Mouse (Mus musculus) midbrain, embryonic 13.5 days (tissue): ENCODE measurements around the gene Ank. TPM values are rescaled to one million over a fixed set of nuclear protein-coding genes. Genes with fewer than 3 reads are reported as not detected.

ENCODE experiments used
- ATAC-seq: fragments of 200-750 bp; cut with Nextera tagmentation; 2 replicates; pipeline ENCODE4 v1.8.0; 2017; ENCODE audit warnings: mild to moderate bottlenecking, moderate TSS enrichment, moderate library complexity
- H3K27ac ChIP-seq: fragments of 300-500 bp; sonication (generic); 2 replicates; pipeline ENCODE4 v1.5.1; 2015; ENCODE audit warnings: inconsistent platforms, mild to moderate bottlenecking, moderate library complexity
- H3K27me3 ChIP-seq: fragments of 300-500 bp; sonication (generic); 2 replicates; pipeline ENCODE4 v1.6.1; 2015; ENCODE audit warnings: mild to moderate bottlenecking, inconsistent platforms
- H3K36me3 ChIP-seq: fragments of 300-500 bp; sonication (generic); 2 replicates; pipeline ENCODE4 v1.6.1; 2015; ENCODE audit warnings: mild to moderate bottlenecking, inconsistent platforms
- H3K4me1 ChIP-seq: fragments of 300-500 bp; sonication (generic); replicated peaks from 2 replicates; pipeline ENCODE4 v1.6.1; 2015; ENCODE audit warnings: inconsistent platforms
- H3K4me2 ChIP-seq: fragments of 300-500 bp; sonication (generic); replicated peaks from 2 replicates; pipeline ENCODE4 v1.6.1; 2015; ENCODE audit warnings: moderate library complexity, mild to moderate bottlenecking, inconsistent platforms
- H3K4me3 ChIP-seq: fragments of 300-500 bp; sonication (generic); replicated peaks from 2 replicates; pipeline ENCODE4 v1.5.1; 2015; ENCODE audit warnings: mild to moderate bottlenecking, inconsistent platforms
- H3K9ac ChIP-seq: fragments of 300-500 bp; sonication (generic); replicated peaks from 2 replicates; pipeline ENCODE4 v1.6.1; 2015; ENCODE audit warnings: mild to moderate bottlenecking, inconsistent platforms
- H3K9me3 ChIP-seq: fragments of 300-500 bp; sonication (generic); 2 replicates; pipeline ENCODE4 v1.6.1; 2016; ENCODE audit warnings: mild to moderate bottlenecking, inconsistent platforms
- WGBS: fragments of 180-500 bp; shearing (Covaris S2); methylation state at CpG from one replicate; pipeline ENCODE4 v1.1.7; 2015; 5-methylcytosine and 5-hydroxymethylcytosine counted together
- polyA plus RNA-seq: library from polyadenylated mRNA; unstranded; fragments of >200 nt; fragmentation: Nextera tagmentation; extraction: Ambion mirVana; gene quantifications from 2 replicates; pipeline ENCODE4 v1.2.1, GENCODE M21; 2015

Gene Ank
- polyA plus RNA-seq, 1 experiment from 2014 or later, result 11.5 TPM

- ATAC-seq, result no peak
- no peak overlapping the region for H3K4me2 ChIP-seq
- no peaks in the 10 kb centered on the region for H3K27me3 ChIP-seq
- no peak overlapping the region for H3K4me3 ChIP-seq
- H3K36me3 ChIP-seq, result peaks cover 30% of the 10 kb centered on the region
- peaks cover 11% of the 10 kb centered on the region; the same call in 1 of the 2 replicates for H3K4me1 ChIP-seq
- WGBS, result 92% methylated on average over 13 of the region's 13 CpGs
- H3K27ac ChIP-seq, result no peak overlapping the region
- no peak overlapping the region for H3K9ac ChIP-seq
- H3K9me3 ChIP-seq, result no peaks in the 10 kb centered on the region
These were observed 132.4 kb downstream of the Ank start for GRCm38 (mm10) chr15:27598786-27599385.

- Histone ChIP-seq H3K27me3 (no peaks in the 10 kb centered on the region), H3K9me3 (no peaks in the 10 kb centered on the region), H3K36me3 (peaks cover 23% of the 10 kb centered on the region), H3K4me1 (peaks cover 4% of the 10 kb centered on the region; the same call in 1 of the 2 replicates), H3K4me3 (no peak overlapping the region), H3K9ac (no peak overlapping the region), H3K4me2 (no peak overlapping the region), H3K27ac (no peak overlapping the region)
- WGBS, result 94% methylated on average over 5 of the region's 5 CpGs
- ATAC-seq, result no peak
These were observed 134.0 kb downstream of the Ank start for GRCm38 (mm10) chr15:27600524-27600923.

DNA sequence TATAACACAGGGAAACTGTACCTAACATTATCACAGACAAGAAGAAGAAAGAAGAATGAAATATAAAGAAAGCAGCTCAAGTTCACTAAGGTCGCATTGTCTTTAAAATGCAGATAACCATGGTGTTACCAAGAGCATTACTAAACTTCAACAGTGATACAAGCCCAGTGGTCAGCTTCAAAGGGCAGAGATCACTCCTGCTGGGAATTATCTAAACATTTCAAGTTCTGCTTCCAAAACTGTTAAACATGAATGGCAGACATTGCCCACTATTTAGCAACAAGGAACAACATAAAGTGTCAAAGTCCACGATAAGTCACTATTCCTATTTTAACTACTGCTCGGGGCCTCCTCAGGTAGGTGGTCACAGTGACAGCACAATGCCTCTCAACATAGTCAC, 138.1 kb downstream of the Ank start:
- H3K36me3 ChIP-seq, result peaks cover 44% of the 10 kb centered on the region
- no peak for ATAC-seq

GRCm38 (mm10) chr15:27605252-27605651, 138.8 kb downstream of the Ank start:
- Histone ChIP-seq H3K27me3 (no peaks in the 10 kb centered on the region), H3K4me2 (no peak overlapping the region), H3K9me3 (no peaks in the 10 kb centered on the region), H3K4me1 (no peaks in the 10 kb centered on the region), H3K9ac (no peak overlapping the region), H3K36me3 (peaks cover 44% of the 10 kb centered on the region), H3K4me3 (no peak overlapping the region), H3K27ac (no peak overlapping the region)
- WGBS, result 82% methylated on average over 3 of the region's 3 CpGs
- ATAC-seq, result no peak

More for the DNA sequence above, 138.1 kb downstream of the Ank start:
- 92% methylated on average over 3 of the region's 3 CpGs for WGBS
- Histone ChIP-seq H3K4me1 (no peaks in the 10 kb centered on the region), H3K4me2 (no peak overlapping the region), H3K9me3 (no peaks in the 10 kb centered on the region), H3K9ac (no peak overlapping the region), H3K4me3 (no peak overlapping the region), H3K27ac (no peak overlapping the region), H3K27me3 (no peaks in the 10 kb centered on the region)

DNA sequence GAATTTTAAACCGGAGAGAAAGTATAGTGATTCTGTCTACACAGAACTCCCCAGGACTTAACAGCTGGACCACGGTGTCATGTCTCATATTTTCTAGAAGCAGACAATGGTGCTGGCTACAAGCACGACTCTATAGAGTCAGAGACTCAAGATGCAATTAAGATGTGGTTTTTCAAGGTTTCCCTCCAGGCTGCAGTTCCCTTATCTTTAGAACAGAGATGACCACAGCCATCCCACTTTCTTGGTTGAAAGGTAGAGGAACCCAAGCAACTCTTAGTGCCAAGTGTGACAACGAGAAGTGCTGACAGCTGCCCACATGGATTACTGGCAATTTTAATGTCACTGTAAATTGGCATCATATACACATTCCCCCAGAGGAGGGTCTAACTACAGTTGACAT, 143.1 kb downstream of the Ank start:
- H3K27me3 ChIP-seq, result no peaks in the 10 kb centered on the region
- no peak overlapping the region for H3K4me3 ChIP-seq
- 0 out of 2 replicates have a peak, but pooled peaks cover 5% of the 10 kb centered on the region for H3K4me1 ChIP-seq
- H3K9ac ChIP-seq, result no peak overlapping the region
- H3K27ac ChIP-seq, result no peak overlapping the region
- WGBS, result 87% methylated on average over 4 of the region's 4 CpGs
- ATAC-seq, result no peak
- peaks cover 46% of the 10 kb centered on the region for H3K36me3 ChIP-seq
- H3K9me3 ChIP-seq, result no peaks in the 10 kb centered on the region
- H3K4me2 ChIP-seq, result no peak overlapping the region

GRCm38 (mm10) chr15:27612533-27613221, 146.2 kb downstream of the Ank start:
- H3K9ac ChIP-seq, result no peak overlapping the region
- no peak overlapping the region for H3K4me3 ChIP-seq
- peaks cover 42% of the 10 kb centered on the region for H3K36me3 ChIP-seq
- peak; percentile 87 for ATAC-seq
- 0 out of 2 replicates have a peak, but pooled peaks cover 5% of the 10 kb centered on the region for H3K4me1 ChIP-seq
- H3K9me3 ChIP-seq, result no peaks in the 10 kb centered on the region
- no peak overlapping the region for H3K4me2 ChIP-seq
- 45% methylated on average over 6 of the region's 6 CpGs for WGBS
- no peak overlapping the region for H3K27ac ChIP-seq
- no peaks in the 10 kb centered on the region for H3K27me3 ChIP-seq

- 0 out of 2 replicates have a peak, but pooled peaks cover 5% of the 10 kb centered on the region for H3K4me1 ChIP-seq
These were observed 146.8 kb downstream of the Ank start for GRCm38 (mm10) chr15:27613255-27613654.

GRCm38 (mm10) chr15:27616159-27616558, 149.7 kb downstream of the Ank start:
- no peak overlapping the region for H3K27ac ChIP-seq
- H3K4me1 ChIP-seq, result 0 out of 2 replicates have a peak, but pooled peaks cover 5% of the 10 kb centered on the region
- H3K36me3 ChIP-seq, result peaks cover 42% of the 10 kb centered on the region
- H3K4me3 ChIP-seq, result no peak overlapping the region
- H3K9me3 ChIP-seq, result no peaks in the 10 kb centered on the region
- no peak for ATAC-seq
- 86% methylated on average over 4 of the region's 4 CpGs for WGBS
- no peak overlapping the region for H3K9ac ChIP-seq
- H3K4me2 ChIP-seq, result no peak overlapping the region
- no peaks in the 10 kb centered on the region for H3K27me3 ChIP-seq

More at GRCm38 (mm10) chr15:27613255-27613654, 146.8 kb downstream of the Ank start:
- Histone ChIP-seq H3K4me2 (no peak overlapping the region), H3K9ac (no peak overlapping the region), H3K4me3 (no peak overlapping the region), H3K36me3 (peaks cover 43% of the 10 kb centered on the region), H3K9me3 (no peaks in the 10 kb centered on the region), H3K27me3 (no peaks in the 10 kb centered on the region), H3K27ac (no peak overlapping the region)
- ATAC-seq, result peak; percentile 59
- WGBS, result 95% methylated on average over 4 of the region's 4 CpGs

GRCm38 (mm10) chr15:27617227-27617626, 150.8 kb downstream of the Ank start:
- peaks cover 38% of the 10 kb centered on the region for H3K36me3 ChIP-seq

GRCm38 (mm10) chr15:27618778-27619533, 152.5 kb downstream of the Ank start:
- WGBS, result 90% methylated on average over 6 of the region's 6 CpGs
- Histone ChIP-seq H3K9me3 (no peaks in the 10 kb centered on the region), H3K27ac (no peak overlapping the region), H3K9ac (no peak overlapping the region), H3K27me3 (no peaks in the 10 kb centered on the region), H3K4me3 (no peak overlapping the region), H3K4me1 (no peaks in the 10 kb centered on the region), H3K4me2 (no peak overlapping the region), H3K36me3 (peaks cover 48% of the 10 kb centered on the region)
- ATAC-seq, result no peak

More at GRCm38 (mm10) chr15:27617227-27617626, 150.8 kb downstream of the Ank start:
- H3K27ac ChIP-seq, result no peak overlapping the region
- no peaks in the 10 kb centered on the region for H3K9me3 ChIP-seq
- H3K4me3 ChIP-seq, result no peak overlapping the region
- H3K9ac ChIP-seq, result no peak overlapping the region
- H3K27me3 ChIP-seq, result no peaks in the 10 kb centered on the region
- 84% methylated on average over 3 of the region's 3 CpGs for WGBS
- ATAC-seq, result no peak
- 0 out of 2 replicates have a peak, but pooled peaks cover 5% of the 10 kb centered on the region for H3K4me1 ChIP-seq
- no peak overlapping the region for H3K4me2 ChIP-seq

- ATAC-seq, result no peak
- no peak overlapping the region for H3K9ac ChIP-seq
- H3K36me3 ChIP-seq, result peaks cover 47% of the 10 kb centered on the region
- H3K27me3 ChIP-seq, result no peaks in the 10 kb centered on the region
- WGBS, result 95% methylated on average over 3 of the region's 3 CpGs
- no peak overlapping the region for H3K27ac ChIP-seq
- no peaks in the 10 kb centered on the region for H3K4me1 ChIP-seq
- H3K4me2 ChIP-seq, result no peak overlapping the region
- H3K4me3 ChIP-seq, result no peak overlapping the region
- H3K9me3 ChIP-seq, result no peaks in the 10 kb centered on the region
These were observed 153.2 kb downstream of the Ank start for GRCm38 (mm10) chr15:27619683-27620082.
